Mouse (Mus musculus): ENCODE results near the gene Ptpa. TPM values are rescaled to one million over a fixed set of nuclear protein-coding genes. Genes with fewer than 3 reads are reported as not detected.

Ptpa gene
- polyA plus RNA-seq, 1 experiment: 167 TPM

GRCm38 (mm10) chr2:30399191-30400171 lies 16.4 kb upstream of the Ptpa start:
- no peak overlapping the region for H3K27ac ChIP-seq (ENCODE audit: insufficient read depth, low read length)
- no peak for TF ChIP-seq CTCF (IDR thresholded peaks at IDR 0.05; ENCODE audit: extremely low read depth, insufficient read depth, low read length)
- TF ChIP-seq POLR2A (IDR thresholded peaks at IDR 0.05; ENCODE audit: extremely low read depth, insufficient read depth, low read length): no peak
- H3K4me1 ChIP-seq (ENCODE audit: control insufficient read depth, insufficient read depth, low read length): no peaks in the 10 kb centered on the region
- H3K4me3 ChIP-seq (ENCODE audit: insufficient read depth, low read length): no peak overlapping the region

GRCm38 (mm10) chr2:30401581-30401980 lies 14.3 kb upstream of the Ptpa start:
- H3K4me3 ChIP-seq (ENCODE audit: insufficient read depth, low read length): no peak overlapping the region
- TF ChIP-seq POLR2A (IDR thresholded peaks at IDR 0.05; ENCODE audit: extremely low read depth, insufficient read depth, low read length) (peak; percentile 23; the same call in 1 of the 2 replicates), CTCF (IDR thresholded peaks at IDR 0.05; ENCODE audit: extremely low read depth, insufficient read depth, low read length) (no peak)
- H3K27ac ChIP-seq (ENCODE audit: insufficient read depth, low read length): no peak overlapping the region
- H3K4me1 ChIP-seq (ENCODE audit: control insufficient read depth, insufficient read depth, low read length): no peaks in the 10 kb centered on the region

DNA sequence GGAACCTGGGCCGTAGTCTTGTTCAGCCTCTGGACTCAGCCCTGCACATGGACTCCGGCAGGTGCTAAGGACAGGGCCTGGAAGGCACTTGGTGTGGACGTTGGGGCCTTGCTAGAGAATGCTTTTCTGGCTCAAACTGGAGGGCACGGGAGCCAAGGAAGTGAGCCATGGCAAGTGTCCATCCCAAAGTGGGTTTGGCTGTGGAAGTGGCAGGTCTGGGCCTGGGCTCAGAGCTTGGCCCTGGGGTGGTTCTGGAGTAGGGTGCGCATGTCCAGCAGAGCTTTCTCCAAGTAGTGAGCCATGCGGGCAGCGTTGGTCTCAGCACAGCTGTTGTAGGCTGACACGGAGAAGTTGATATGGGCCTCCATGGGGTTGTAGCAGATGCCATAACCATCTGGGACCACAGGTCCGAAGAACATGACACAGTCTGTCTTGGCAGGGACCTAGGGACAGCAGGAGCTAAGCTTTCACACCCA lies 13.4 kb upstream of the Ptpa start:
- no peaks in the 10 kb centered on the region for H3K4me1 ChIP-seq (ENCODE audit: control insufficient read depth, insufficient read depth, low read length)
- TF ChIP-seq CTCF (IDR thresholded peaks at IDR 0.05; ENCODE audit: extremely low read depth, insufficient read depth, low read length): no peak
- no peak; the same call in 1 of the 2 replicates for TF ChIP-seq POLR2A (IDR thresholded peaks at IDR 0.05; ENCODE audit: extremely low read depth, insufficient read depth, low read length)
- H3K4me3 ChIP-seq (ENCODE audit: insufficient read depth, low read length): no peak overlapping the region
- H3K27ac ChIP-seq (ENCODE audit: insufficient read depth, low read length): no peak overlapping the region

DNA sequence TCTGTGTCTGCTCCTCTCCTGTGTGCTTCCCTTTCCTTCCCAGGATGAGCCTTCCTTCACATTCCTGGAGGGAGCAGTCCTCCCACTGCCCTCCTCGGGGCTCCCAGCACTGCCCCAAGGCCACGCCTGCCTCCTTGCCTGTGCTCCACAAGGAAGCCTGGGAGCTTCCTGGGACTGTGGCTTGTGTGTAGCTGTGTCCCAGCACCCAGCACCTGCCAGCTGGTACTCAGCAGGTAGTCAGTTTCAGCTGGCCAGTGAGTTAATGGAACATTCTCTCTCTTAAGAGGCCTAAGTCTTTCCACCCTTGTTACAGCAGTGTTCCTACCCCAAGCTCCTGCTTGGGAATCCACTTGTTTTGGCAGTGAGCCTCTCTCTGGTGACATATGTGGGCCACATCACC lies 13.0 kb upstream of the Ptpa start:
- H3K4me1 ChIP-seq (ENCODE audit: control insufficient read depth, insufficient read depth, low read length): no peaks in the 10 kb centered on the region
- no peak for TF ChIP-seq CTCF (IDR thresholded peaks at IDR 0.05; ENCODE audit: extremely low read depth, insufficient read depth, low read length)
- TF ChIP-seq POLR2A (IDR thresholded peaks at IDR 0.05; ENCODE audit: extremely low read depth, insufficient read depth, low read length): no peak
- H3K4me3 ChIP-seq (ENCODE audit: insufficient read depth, low read length): no peak overlapping the region
- no peak overlapping the region for H3K27ac ChIP-seq (ENCODE audit: insufficient read depth, low read length)

DNA sequence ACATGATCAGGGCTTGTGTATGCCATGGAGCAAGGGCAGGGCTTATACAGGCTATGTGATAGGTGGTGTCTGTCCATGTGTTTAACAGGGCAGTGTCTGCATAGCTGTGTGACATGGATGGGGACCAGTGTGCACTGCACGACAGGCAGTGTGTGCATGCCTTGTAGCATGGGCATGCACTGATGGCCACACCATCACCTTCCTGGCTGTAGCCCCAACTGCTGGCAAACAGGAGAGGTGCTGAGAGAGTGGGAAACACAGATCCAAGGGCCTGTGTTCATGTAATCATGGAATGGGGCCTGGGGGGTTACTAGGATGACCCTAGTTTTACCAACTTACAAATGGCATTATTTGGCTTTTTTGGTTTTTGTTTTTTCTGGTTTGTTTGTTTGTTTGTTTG lies 12.0 kb upstream of the Ptpa start:
- Histone ChIP-seq H3K27ac (ENCODE audit: insufficient read depth, low read length) (no peak overlapping the region), H3K4me1 (ENCODE audit: control insufficient read depth, insufficient read depth, low read length) (no peaks in the 10 kb centered on the region), H3K4me3 (ENCODE audit: insufficient read depth, low read length) (no peak overlapping the region)
- TF ChIP-seq CTCF (IDR thresholded peaks at IDR 0.05; ENCODE audit: extremely low read depth, insufficient read depth, low read length) (no peak), POLR2A (IDR thresholded peaks at IDR 0.05; ENCODE audit: extremely low read depth, insufficient read depth, low read length) (no peak)

- H3K27ac ChIP-seq (ENCODE audit: insufficient read depth, low read length): no peak overlapping the region; the same call in 1 of the 2 replicates
- no peaks in the 10 kb centered on the region for H3K4me1 ChIP-seq (ENCODE audit: control insufficient read depth, insufficient read depth, low read length)
- no peak for TF ChIP-seq POLR2A (IDR thresholded peaks at IDR 0.05; ENCODE audit: extremely low read depth, insufficient read depth, low read length)
- no peak for TF ChIP-seq CTCF (IDR thresholded peaks at IDR 0.05; ENCODE audit: extremely low read depth, insufficient read depth, low read length)
- H3K4me3 ChIP-seq (ENCODE audit: insufficient read depth, low read length): no peak overlapping the region
These were observed 8.6 kb upstream of the Ptpa start for GRCm38 (mm10) chr2:30407221-30407620.

GRCm38 (mm10) chr2:30407778-30408177 lies 8.1 kb upstream of the Ptpa start:
- H3K4me1 ChIP-seq (ENCODE audit: control insufficient read depth, insufficient read depth, low read length): no peaks in the 10 kb centered on the region
- no peak overlapping the region for H3K4me3 ChIP-seq (ENCODE audit: insufficient read depth, low read length)
- TF ChIP-seq CTCF (IDR thresholded peaks at IDR 0.05; ENCODE audit: extremely low read depth, insufficient read depth, low read length): no peak
- TF ChIP-seq POLR2A (IDR thresholded peaks at IDR 0.05; ENCODE audit: extremely low read depth, insufficient read depth, low read length): no peak
- H3K27ac ChIP-seq (ENCODE audit: insufficient read depth, low read length): no peak overlapping the region

GRCm38 (mm10) chr2:30408452-30409100 lies 7.3 kb upstream of the Ptpa start:
- TF ChIP-seq POLR2A (IDR thresholded peaks at IDR 0.05; ENCODE audit: extremely low read depth, insufficient read depth, low read length): no peak
- TF ChIP-seq CTCF (IDR thresholded peaks at IDR 0.05; ENCODE audit: extremely low read depth, insufficient read depth, low read length): no peak
- Histone ChIP-seq H3K4me3 (ENCODE audit: insufficient read depth, low read length) (no peak overlapping the region), H3K27ac (ENCODE audit: insufficient read depth, low read length) (no peak overlapping the region), H3K4me1 (ENCODE audit: control insufficient read depth, insufficient read depth, low read length) (no peaks in the 10 kb centered on the region)

- no peak overlapping the region for H3K27ac ChIP-seq (ENCODE audit: insufficient read depth, low read length)
- TF ChIP-seq CTCF (IDR thresholded peaks at IDR 0.05; ENCODE audit: extremely low read depth, insufficient read depth, low read length) (no peak), POLR2A (IDR thresholded peaks at IDR 0.05; ENCODE audit: extremely low read depth, insufficient read depth, low read length) (no peak)
- no peak overlapping the region for H3K4me3 ChIP-seq (ENCODE audit: insufficient read depth, low read length)
- no peaks in the 10 kb centered on the region for H3K4me1 ChIP-seq (ENCODE audit: control insufficient read depth, insufficient read depth, low read length)
These were observed 6.2 kb upstream of the Ptpa start for GRCm38 (mm10) chr2:30409454-30410176.
